Mouse (Mus musculus): Measurements from ENCODE around the gene Ap1ar.

DNA sequence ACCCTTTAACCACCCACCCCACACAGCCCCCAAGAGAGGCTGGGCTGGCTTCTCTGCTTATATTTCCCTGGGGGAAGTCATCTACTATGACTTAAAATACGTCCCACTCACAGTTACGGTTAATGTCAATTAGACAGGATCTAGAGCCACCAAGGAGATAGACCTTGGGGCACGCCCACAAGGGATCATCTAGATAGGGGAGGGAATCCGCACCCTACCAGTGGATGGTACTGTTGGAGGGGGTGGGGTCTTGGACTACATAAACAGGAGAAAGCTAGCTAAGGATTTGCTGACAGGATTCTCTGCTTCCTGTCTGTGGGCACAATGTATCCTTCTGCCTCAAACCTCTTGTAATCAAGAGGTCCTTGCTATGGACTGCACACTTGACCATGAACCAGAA is 32.9 kb downstream of the Ap1ar start:
- TF ChIP-seq CTCF (IDR thresholded peaks at IDR 0.05; ENCODE audit: borderline replicate concordance, extremely low read depth, insufficient read depth, insufficient read length) (no peak), POLR2A (IDR thresholded peaks at IDR 0.05; ENCODE audit: borderline replicate concordance, extremely low read depth, insufficient read depth, insufficient read length, poor library complexity, severe bottlenecking) (no peak)

All from brain, embryonic 14.5 days (tissue).